Mouse (Mus musculus) thymus, postnatal 36 days (tissue): ENCODE measurements around the gene Sptan1.

Experiments
- DNase-seq, 2 experiments: peaks; one replicate each; pipeline ENCODE4 v3.0.0; 2022; ENCODE audit warnings: mixed read lengths in 2 of 2

Sptan1 gene

GRCm38 (mm10) chr2:29965250-29965843 lies at the start of gene Sptan1:
TSS of gene Sptan1 (plus strand) at chr2:29965560.
- peak; percentile 97 to 98 for DNase-seq

GRCm38 (mm10) chr2:29917621-29918020 lies 47.7 kb upstream of the Sptan1 start:
- no peak for DNase-seq

GRCm38 (mm10) chr2:29922011-29922410 lies 43.3 kb upstream of the Sptan1 start:
- DNase-seq = peak in 1 of 2 experiments; percentile 38

- no peak for DNase-seq
These were observed 38.8 kb upstream of the Sptan1 start for GRCm38 (mm10) chr2:29926542-29926941.

GRCm38 (mm10) chr2:29930506-29930905 lies 34.9 kb upstream of the Sptan1 start:
- DNase-seq = no peak

GRCm38 (mm10) chr2:29931194-29931593 lies 34.2 kb upstream of the Sptan1 start:
- no peak for DNase-seq

- DNase-seq = peak; percentile 96
These were observed 30.3 kb upstream of the Sptan1 start, which contains the start of gene Gle1 for GRCm38 (mm10) chr2:29934906-29935599. TSS of gene Gle1 (plus strand) at chr2:29935426.

GRCm38 (mm10) chr2:29940073-29940472 lies 25.3 kb upstream of the Sptan1 start:
- DNase-seq = no peak

GRCm38 (mm10) chr2:29940826-29941225 lies 24.5 kb upstream of the Sptan1 start:
- DNase-seq = no peak

- DNase-seq = no peak
These were observed 20.6 kb upstream of the Sptan1 start for GRCm38 (mm10) chr2:29944723-29945122.

GRCm38 (mm10) chr2:29948896-29949295 lies 16.5 kb upstream of the Sptan1 start:
- DNase-seq = no peak

GRCm38 (mm10) chr2:29961246-29961645 lies 4.1 kb upstream of the Sptan1 start:
- no peak for DNase-seq

GRCm38 (mm10) chr2:29964354-29965249 lies 758 bp upstream of the Sptan1 start:
- peak in 1 of 2 experiments; percentile 12 for DNase-seq

GRCm38 (mm10) chr2:29965906-29966305 lies 546 bp downstream of the Sptan1 start:
- peak; percentile 69 to 80 for DNase-seq

- DNase-seq = no peak
These were observed 1.5 kb downstream of the Sptan1 start for GRCm38 (mm10) chr2:29966826-29967225.

GRCm38 (mm10) chr2:29967768-29968167 lies 2.4 kb downstream of the Sptan1 start:
- no peak for DNase-seq

- no peak for DNase-seq
These were observed 3.3 kb downstream of the Sptan1 start for GRCm38 (mm10) chr2:29968638-29969037.

- DNase-seq = no peak
These were observed 6.7 kb downstream of the Sptan1 start for GRCm38 (mm10) chr2:29971838-29972635.

- no peak for DNase-seq
These were observed 8.2 kb downstream of the Sptan1 start for GRCm38 (mm10) chr2:29973525-29973924.

- DNase-seq = peak in 1 of 2 experiments; percentile 6
These were observed 11.9 kb downstream of the Sptan1 start for GRCm38 (mm10) chr2:29977307-29977706.

- DNase-seq = no peak
These were observed 15.3 kb downstream of the Sptan1 start for GRCm38 (mm10) chr2:29980661-29981060.

GRCm38 (mm10) chr2:29991962-29992361 lies 26.6 kb downstream of the Sptan1 start:
- DNase-seq = no peak

- DNase-seq = no peak
These were observed 43.7 kb downstream of the Sptan1 start for GRCm38 (mm10) chr2:30009101-30009500.
